Mouse (Mus musculus) limb, embryonic 11.5 days (tissue): ENCODE measurements around the gene Mrpl50. TPM values are rescaled to one million over a fixed set of nuclear protein-coding genes. Genes with fewer than 3 reads are reported as not detected.

Experiments
- ATAC-seq: fragments of 200-750 bp; cut with Nextera tagmentation; 2 replicates; pipeline ENCODE4 v1.8.0; 2017; ENCODE audit warnings: low read depth; ENCODE audit not compliant: insufficient number of reproducible peaks, low FRiP score, low TSS enrichment
- DNase-seq: peaks from one replicate; pipeline ENCODE4 v3.0.0-alpha.2; 2015; ENCODE audit warnings: low spot score
- H3K27ac ChIP-seq: fragments of 300-500 bp; sonication (generic); replicated peaks from 2 replicates; pipeline ENCODE4 v1.5.1; 2014; ENCODE audit warnings: low read depth, mild to moderate bottlenecking, low read length
- H3K27me3 ChIP-seq: fragments of 300-500 bp; sonication (generic); 2 replicates; pipeline ENCODE4 v1.6.1; 2014; ENCODE audit warnings: mild to moderate bottlenecking, low read length, mixed read lengths; ENCODE audit not compliant: control insufficient read depth, insufficient read depth
- H3K36me3 ChIP-seq: fragments of 300-500 bp; sonication (generic); 2 replicates; pipeline ENCODE4 v1.6.1; 2014; ENCODE audit warnings: mild to moderate bottlenecking, low read length, moderate library complexity, mixed read lengths; ENCODE audit not compliant: control insufficient read depth, insufficient read depth
- H3K4me1 ChIP-seq: fragments of 300-500 bp; sonication (generic); 2 replicates; pipeline ENCODE4 v1.6.1; 2014; ENCODE audit warnings: low read length, mixed read lengths; ENCODE audit not compliant: control insufficient read depth, insufficient read depth
- H3K4me2 ChIP-seq: fragments of 300-500 bp; sonication (generic); 2 replicates; pipeline ENCODE4 v1.6.1; 2014; ENCODE audit warnings: low read depth, mild to moderate bottlenecking, moderate library complexity; ENCODE audit not compliant: severe bottlenecking
- H3K4me3 ChIP-seq: fragments of 300-500 bp; sonication (generic); 2 replicates; pipeline ENCODE4 v1.5.1; 2014; ENCODE audit warnings: low read depth, low read length
- H3K9ac ChIP-seq: fragments of 300-500 bp; sonication (generic); 2 replicates; pipeline ENCODE4 v1.6.1; 2014; ENCODE audit warnings: mild to moderate bottlenecking, low read length
- H3K9me3 ChIP-seq: fragments of 300-500 bp; sonication (generic); 2 replicates; pipeline ENCODE4 v1.6.1; 2016; ENCODE audit warnings: low read length; ENCODE audit not compliant: control insufficient read depth
- WGBS: fragments of 180-500 bp; shearing (Covaris S2); extraction: QIAGEN DNeasy Blood & Tissue Kit; methylation state at CpG from one replicate; pipeline ENCODE4 v1.1.7; 2014; 5-methylcytosine and 5-hydroxymethylcytosine counted together
- polyA plus RNA-seq: library from polyadenylated mRNA; unstranded; fragments of >200 nt; fragmentation: Nextera tagmentation; extraction: Ambion mirVana; gene quantifications from 2 replicates; pipeline ENCODE4 v1.2.1, GENCODE M21; 2014

Mrpl50 gene
- polyA plus RNA-seq, 1 experiment from 2014 or later: 99.4 TPM

GRCm38 (mm10) chr4:49546873-49547543 lies 26.1 kb upstream of the Mrpl50 start:
- Histone ChIP-seq H3K9ac (no peak overlapping the region), H3K4me2 (no peak overlapping the region), H3K4me3 (no peak overlapping the region), H3K27ac (no peak overlapping the region), H3K9me3 (no peaks in the 10 kb centered on the region), H3K4me1 (no peaks in the 10 kb centered on the region), H3K27me3 (no peaks in the 10 kb centered on the region), H3K36me3 (no peaks in the 10 kb centered on the region)
- 77% methylated on average over 6 of the region's 6 CpGs for WGBS
- DNase-seq (no peak), ATAC-seq (no peak)

- H3K36me3 ChIP-seq: no peaks in the 10 kb centered on the region
- no peaks in the 10 kb centered on the region for H3K4me1 ChIP-seq
- DNase-seq (no peak), ATAC-seq (no peak)
- WGBS: 80% methylated on average over 2 of the region's 2 CpGs
- no peak overlapping the region for H3K27ac ChIP-seq
- no peak overlapping the region for H3K4me2 ChIP-seq
- H3K9ac ChIP-seq: no peak overlapping the region
- H3K9me3 ChIP-seq: no peaks in the 10 kb centered on the region
- H3K4me3 ChIP-seq: no peak overlapping the region
- no peaks in the 10 kb centered on the region for H3K27me3 ChIP-seq
Observed at GRCm38 (mm10) chr4:49546026-49546425, 25.1 kb upstream of the Mrpl50 start.

- Histone ChIP-seq H3K9ac (no peak overlapping the region), H3K27me3 (no peaks in the 10 kb centered on the region), H3K9me3 (no peaks in the 10 kb centered on the region), H3K27ac (no peak overlapping the region), H3K4me1 (no peaks in the 10 kb centered on the region), H3K36me3 (no peaks in the 10 kb centered on the region), H3K4me2 (no peak overlapping the region), H3K4me3 (no peak overlapping the region)
- DNase-seq: no peak
- WGBS: 80% methylated on average over 3 of the region's 3 CpGs
- no peak for ATAC-seq
Observed at GRCm38 (mm10) chr4:49540966-49541365, 20.1 kb upstream of the Mrpl50 start.

GRCm38 (mm10) chr4:49539665-49540064 lies 18.8 kb upstream of the Mrpl50 start:
- H3K4me1 ChIP-seq: no peaks in the 10 kb centered on the region
- WGBS: 84% methylated on average over 6 of the region's 6 CpGs

GRCm38 (mm10) chr4:49536671-49537070 lies 15.8 kb upstream of the Mrpl50 start:
- no peak overlapping the region for H3K4me3 ChIP-seq
- no peaks in the 10 kb centered on the region for H3K27me3 ChIP-seq
- H3K4me2 ChIP-seq: no peak overlapping the region
- H3K9me3 ChIP-seq: no peaks in the 10 kb centered on the region
- WGBS: 94% methylated on average over 4 of the region's 4 CpGs
- no peak for ATAC-seq
- H3K27ac ChIP-seq: no peak overlapping the region
- no peak for DNase-seq
- H3K9ac ChIP-seq: no peak overlapping the region
- H3K4me1 ChIP-seq: no peaks in the 10 kb centered on the region
- H3K36me3 ChIP-seq: no peaks in the 10 kb centered on the region

More at GRCm38 (mm10) chr4:49539665-49540064, 18.8 kb upstream of the Mrpl50 start:
- ATAC-seq (no peak), DNase-seq (no peak)
- no peak overlapping the region for H3K4me3 ChIP-seq
- H3K27ac ChIP-seq: no peak overlapping the region
- H3K36me3 ChIP-seq: no peaks in the 10 kb centered on the region
- H3K4me2 ChIP-seq: no peak overlapping the region
- no peaks in the 10 kb centered on the region for H3K27me3 ChIP-seq
- H3K9ac ChIP-seq: no peak overlapping the region
- H3K9me3 ChIP-seq: no peaks in the 10 kb centered on the region

GRCm38 (mm10) chr4:49535675-49536294 lies 14.9 kb upstream of the Mrpl50 start:
- no peaks in the 10 kb centered on the region for H3K4me1 ChIP-seq
- H3K36me3 ChIP-seq: no peaks in the 10 kb centered on the region; the same call in 1 of the 2 replicates
- ATAC-seq (no peak), DNase-seq (no peak)
- WGBS: 92% methylated on average over 4 of the region's 4 CpGs
- no peak overlapping the region for H3K4me2 ChIP-seq
- H3K27me3 ChIP-seq: no peaks in the 10 kb centered on the region
- H3K27ac ChIP-seq: no peak overlapping the region
- H3K9ac ChIP-seq: no peak overlapping the region
- H3K9me3 ChIP-seq: no peaks in the 10 kb centered on the region
- H3K4me3 ChIP-seq: no peak overlapping the region

- ATAC-seq (no peak), DNase-seq (no peak)
- Histone ChIP-seq H3K36me3 (peaks cover 4% of the 10 kb centered on the region), H3K4me1 (no peaks in the 10 kb centered on the region), H3K9ac (no peak overlapping the region), H3K27ac (no peak overlapping the region), H3K9me3 (no peaks in the 10 kb centered on the region), H3K4me3 (no peak overlapping the region), H3K4me2 (no peak overlapping the region), H3K27me3 (no peaks in the 10 kb centered on the region)
- 86% methylated on average over 3 of the region's 3 CpGs for WGBS
Observed at GRCm38 (mm10) chr4:49535036-49535435, 14.1 kb upstream of the Mrpl50 start.

- Histone ChIP-seq H3K4me3 (no peak overlapping the region), H3K4me1 (no peaks in the 10 kb centered on the region), H3K27ac (no peak overlapping the region), H3K36me3 (no peaks in the 10 kb centered on the region), H3K27me3 (no peaks in the 10 kb centered on the region), H3K9me3 (no peaks in the 10 kb centered on the region), H3K4me2 (no peak overlapping the region), H3K9ac (no peak overlapping the region)
- ATAC-seq: no peak
- 89% methylated on average over 9 of the region's 9 CpGs for WGBS
- no peak for DNase-seq
Observed at GRCm38 (mm10) chr4:49522576-49522975, 1.7 kb upstream of the Mrpl50 start.
